Mouse (Mus musculus) lung, postnatal 25 days (tissue): ENCODE results near the gene Igfn1.

Experiments
- DNase-seq: peaks from one replicate; pipeline ENCODE4 v3.0.0; 2022; ENCODE audit warnings: low spot score

The Igfn1 gene

DNA sequence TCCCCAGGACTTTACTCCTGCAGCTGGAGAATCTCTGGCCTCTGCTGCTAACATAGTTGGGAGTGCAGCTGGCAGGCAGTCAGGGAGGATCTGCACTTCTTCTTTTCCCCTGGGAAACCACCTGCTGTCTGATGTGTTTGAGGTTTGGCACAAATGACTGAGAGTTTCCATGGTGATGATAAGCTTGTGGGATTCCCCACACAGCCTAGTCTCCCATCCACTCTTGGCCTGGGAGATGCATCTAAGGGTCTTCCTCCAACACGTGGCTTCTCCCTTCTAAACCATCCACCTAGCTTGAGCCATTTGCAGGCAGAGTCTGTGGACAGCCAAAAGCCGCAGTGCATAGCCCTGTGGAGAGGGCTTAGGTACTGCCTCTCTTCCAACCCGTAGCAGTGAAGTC, 76.3 kb downstream of the Igfn1 start:
- DNase-seq, result no peak

DNA sequence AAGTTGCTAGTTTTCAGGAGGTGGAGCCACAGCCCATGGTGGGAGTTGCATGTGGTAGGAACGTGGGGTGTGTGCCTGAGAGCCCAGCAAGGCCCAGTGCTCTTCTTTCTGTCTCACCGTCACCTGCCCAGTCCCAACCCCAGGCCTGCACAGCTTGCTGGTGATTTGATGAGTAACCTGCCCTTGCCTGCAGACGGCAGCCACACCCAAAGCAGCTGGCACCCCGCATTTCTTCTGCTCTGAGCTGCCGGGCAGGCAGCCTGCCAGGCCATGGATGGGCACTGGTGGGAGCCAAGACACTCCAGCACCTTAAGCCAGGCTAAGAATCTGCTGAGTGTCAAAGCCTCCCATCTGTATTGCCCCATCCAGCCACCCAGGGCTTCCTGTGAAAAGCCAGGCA, 80.3 kb downstream of the Igfn1 start:
- DNase-seq, result no peak

- no peak for DNase-seq
These were observed 81.7 kb downstream of the Igfn1 start for GRCm38 (mm10) chr1:135924377-135924994.

DNA sequence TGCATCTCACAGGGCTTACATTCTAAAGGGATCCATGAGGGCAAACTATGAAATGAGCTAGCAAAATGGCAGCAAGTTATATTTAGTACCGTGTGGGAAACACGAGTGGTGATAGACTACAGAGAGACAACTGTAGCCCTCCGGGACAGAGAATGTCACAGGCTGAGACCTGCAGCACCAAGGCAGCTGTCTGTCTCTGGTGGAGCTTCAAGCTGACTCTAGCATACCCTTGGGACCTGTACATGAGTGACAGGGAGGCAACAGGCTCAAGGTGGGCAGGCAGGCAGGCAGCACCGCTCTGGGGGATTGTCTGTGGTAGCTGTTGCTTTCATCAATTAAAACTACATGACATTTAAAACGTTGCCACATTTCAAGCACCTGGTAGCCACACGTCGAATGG, 82.9 kb downstream of the Igfn1 start:
- no peak for DNase-seq

DNA sequence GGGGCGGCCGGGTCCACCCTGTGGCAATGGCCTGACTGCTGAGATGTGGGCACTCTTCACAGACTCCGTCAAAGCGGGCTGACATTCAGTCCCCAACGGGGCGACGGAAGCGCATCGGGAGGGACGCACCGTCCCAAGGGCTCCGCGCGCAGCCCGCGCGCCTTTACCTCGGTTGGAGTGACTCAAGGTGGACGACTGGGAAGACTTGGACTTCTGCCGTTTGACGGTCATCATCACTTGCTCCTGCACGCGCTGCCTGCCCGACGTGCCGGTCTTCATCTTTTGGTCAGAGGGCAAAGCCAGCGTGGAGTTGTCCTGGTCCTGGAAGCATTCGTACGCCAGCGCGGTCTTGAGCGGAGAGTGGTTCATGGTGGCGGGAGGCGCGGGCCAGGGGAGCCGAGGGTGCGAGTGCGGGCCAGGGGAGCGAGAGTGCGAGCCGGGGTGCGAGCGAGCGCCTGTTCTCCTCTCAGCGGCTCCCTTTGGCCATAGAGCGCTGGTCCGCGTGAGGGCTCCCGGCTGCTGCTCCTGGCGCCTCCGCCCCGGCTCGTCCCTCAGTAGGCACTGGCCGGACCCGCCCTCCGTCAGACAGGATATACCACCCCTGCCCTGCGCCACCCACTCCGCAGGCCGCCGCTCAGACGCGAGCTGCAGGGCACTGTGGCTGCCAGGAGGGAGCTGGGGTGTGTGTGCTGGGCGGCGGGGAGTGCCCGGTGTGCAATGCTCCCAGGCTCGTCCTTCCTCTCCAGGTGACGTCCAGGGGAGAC, 87.3 kb downstream of the Igfn1 start, which contains the start of gene Pkp1:
Gene Pkp1, minus strand, starts transcription at position 564 of the 764 bp plus-strand sequence.
- DNase-seq, result no peak

- no peak for DNase-seq
These were observed 88.9 kb downstream of the Igfn1 start for GRCm38 (mm10) chr1:135917206-135917605.

DNA sequence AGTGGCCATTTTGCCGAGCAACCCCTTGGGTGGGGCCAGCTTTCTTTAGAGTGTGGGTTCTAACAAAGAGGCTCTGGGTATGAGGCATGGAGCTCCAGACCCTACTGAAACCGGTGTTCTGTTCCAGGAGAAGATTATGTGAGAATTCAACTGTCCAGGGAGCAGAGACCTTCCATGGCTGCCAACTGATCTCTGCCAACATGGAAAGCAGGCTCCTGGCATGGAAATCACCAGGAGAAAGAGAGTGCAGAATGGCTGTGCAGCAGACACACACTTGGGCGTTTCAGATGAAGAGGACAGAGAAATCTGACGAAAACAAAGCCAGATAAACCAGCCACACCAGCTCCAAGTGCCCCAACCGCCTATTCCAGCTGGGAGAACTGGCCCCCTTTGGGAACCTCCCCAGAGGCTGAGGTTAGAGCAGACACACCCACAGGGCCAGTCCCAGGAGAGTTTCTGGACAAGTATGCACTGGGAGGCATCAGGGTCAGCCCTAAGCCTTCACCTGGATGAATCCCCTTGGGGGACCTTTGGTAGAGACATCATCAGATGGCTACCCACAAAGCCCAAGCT, 89.6 kb downstream of the Igfn1 start:
- DNase-seq, result no peak

- DNase-seq, result no peak
These were observed 92.5 kb downstream of the Igfn1 start for GRCm38 (mm10) chr1:135913657-135914056.

DNA sequence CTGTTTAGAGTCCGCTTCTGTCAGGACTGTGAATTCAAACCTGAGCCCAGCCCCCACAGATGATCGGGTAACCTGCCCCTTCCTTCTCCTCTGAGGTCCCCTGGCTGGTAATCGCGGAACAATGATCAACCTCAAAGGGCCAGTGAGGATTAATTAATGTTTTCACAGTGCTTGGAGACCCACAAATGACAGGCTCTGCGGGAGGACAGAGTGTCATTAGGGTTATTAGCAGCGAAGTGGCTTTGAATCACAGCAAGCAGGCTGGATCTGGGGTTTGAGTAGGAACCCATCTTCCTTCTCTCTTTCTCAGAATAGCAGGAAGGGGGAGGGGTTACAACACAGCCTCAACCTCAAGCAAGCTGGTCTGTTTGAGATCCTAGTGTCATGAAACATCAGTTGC, 96.8 kb downstream of the Igfn1 start:
- DNase-seq, result no peak

DNA sequence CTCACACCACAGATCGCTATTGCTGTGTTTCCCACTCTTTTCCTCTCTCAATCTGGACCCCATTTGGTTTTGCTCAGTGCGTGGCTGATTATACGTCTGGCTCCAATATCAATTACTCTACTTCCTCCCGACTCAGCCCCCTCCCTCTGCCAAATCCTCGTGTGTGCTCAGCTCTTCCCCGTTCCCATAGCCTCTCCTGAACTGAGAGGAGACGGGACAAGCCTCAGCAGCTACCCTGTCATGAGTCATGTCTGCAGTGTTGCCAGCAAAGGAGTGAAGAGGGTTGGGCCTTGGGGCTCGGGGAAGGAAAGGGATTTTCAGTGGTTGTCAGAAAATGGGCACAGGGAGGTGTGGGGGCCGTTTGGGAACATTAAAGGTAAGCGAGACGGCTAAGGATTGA, 99.4 kb downstream of the Igfn1 start:
- DNase-seq, result no peak
